Mouse (Mus musculus) neural tube, embryonic 12.5 days (tissue): ENCODE measurements around the gene Fxyd4. TPM values are rescaled to one million over a fixed set of nuclear protein-coding genes. Genes with fewer than 3 reads are reported as not detected.

ENCODE experiments used
- ATAC-seq: fragments of 200-750 bp; cut with Nextera tagmentation; 2 replicates; pipeline ENCODE4 v1.8.0; 2017; ENCODE audit warnings: low read depth, mild to moderate bottlenecking, moderate TSS enrichment, moderate library complexity; ENCODE audit not compliant: low FRiP score
- H3K27ac ChIP-seq: fragments of 300-500 bp; sonication (generic); 2 replicates; pipeline ENCODE4 v1.5.1; 2016
- H3K27me3 ChIP-seq: fragments of 300-500 bp; sonication (generic); replicated peaks from 2 replicates; pipeline ENCODE4 v1.6.1; 2016; ENCODE audit warnings: mild to moderate bottlenecking
- H3K36me3 ChIP-seq: fragments of 300-500 bp; sonication (generic); 2 replicates; pipeline ENCODE4 v1.6.1; 2016; ENCODE audit warnings: mild to moderate bottlenecking
- H3K4me1 ChIP-seq: fragments of 300-500 bp; sonication (generic); 2 replicates; pipeline ENCODE4 v1.6.1; 2016
- H3K4me2 ChIP-seq: fragments of 300-500 bp; sonication (generic); replicated peaks from 2 replicates; pipeline ENCODE4 v1.6.1; 2016; ENCODE audit warnings: mild to moderate bottlenecking
- H3K4me3 ChIP-seq: fragments of 300-500 bp; sonication (generic); 2 replicates; pipeline ENCODE4 v1.5.1; 2016
- H3K9ac ChIP-seq: fragments of 300-500 bp; sonication (generic); 2 replicates; pipeline ENCODE4 v1.6.1; 2016; ENCODE audit warnings: mild to moderate bottlenecking
- H3K9me3 ChIP-seq: fragments of 300-500 bp; sonication (generic); 2 replicates; pipeline ENCODE4 v1.6.1; 2016; ENCODE audit warnings: mild to moderate bottlenecking
- WGBS: fragments of 180-500 bp; shearing (Covaris S2); methylation state at CpG from one replicate; pipeline ENCODE4 v1.1.7; 2016; 5-methylcytosine and 5-hydroxymethylcytosine counted together
- polyA plus RNA-seq: library from polyadenylated mRNA; unstranded; fragments of >200 nt; fragmentation: Nextera tagmentation; extraction: Ambion mirVana; gene quantifications from 2 replicates; pipeline ENCODE4 v1.2.1, GENCODE M21; 2016

The Fxyd4 gene
- polyA plus RNA-seq, 1 experiment from 2014 or later: 2.7 TPM

DNA sequence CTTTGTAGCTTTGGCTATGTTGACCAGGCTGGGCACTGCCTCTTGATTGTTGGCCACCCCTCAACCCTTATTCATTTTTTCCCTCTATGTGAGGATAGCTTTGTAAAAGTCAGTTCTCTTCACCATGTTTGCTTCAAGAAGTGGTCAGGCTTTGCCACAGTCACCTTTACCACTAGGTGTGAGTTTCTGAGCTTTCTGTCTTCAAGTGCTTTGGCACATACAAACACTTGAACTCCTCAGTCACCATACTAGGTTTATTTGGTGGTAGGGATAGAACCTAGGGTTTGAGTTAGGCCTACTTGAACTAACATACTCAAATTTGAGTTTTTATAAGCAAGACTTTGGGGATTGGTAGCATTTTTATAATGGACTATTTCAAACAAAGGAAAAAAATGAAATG lies 23.0 kb downstream of the Fxyd4 start:
- Histone ChIP-seq H3K36me3 (0 out of 2 replicates have a peak, but pooled peaks cover 1% of the 10 kb centered on the region), H3K4me1 (peaks cover 28% of the 10 kb centered on the region), H3K27me3 (no peaks in the 10 kb centered on the region), H3K27ac (no peak overlapping the region), H3K4me3 (no peak overlapping the region), H3K4me2 (no peak overlapping the region), H3K9me3 (no peaks in the 10 kb centered on the region), H3K9ac (no peak overlapping the region)
- ATAC-seq: no peak

DNA sequence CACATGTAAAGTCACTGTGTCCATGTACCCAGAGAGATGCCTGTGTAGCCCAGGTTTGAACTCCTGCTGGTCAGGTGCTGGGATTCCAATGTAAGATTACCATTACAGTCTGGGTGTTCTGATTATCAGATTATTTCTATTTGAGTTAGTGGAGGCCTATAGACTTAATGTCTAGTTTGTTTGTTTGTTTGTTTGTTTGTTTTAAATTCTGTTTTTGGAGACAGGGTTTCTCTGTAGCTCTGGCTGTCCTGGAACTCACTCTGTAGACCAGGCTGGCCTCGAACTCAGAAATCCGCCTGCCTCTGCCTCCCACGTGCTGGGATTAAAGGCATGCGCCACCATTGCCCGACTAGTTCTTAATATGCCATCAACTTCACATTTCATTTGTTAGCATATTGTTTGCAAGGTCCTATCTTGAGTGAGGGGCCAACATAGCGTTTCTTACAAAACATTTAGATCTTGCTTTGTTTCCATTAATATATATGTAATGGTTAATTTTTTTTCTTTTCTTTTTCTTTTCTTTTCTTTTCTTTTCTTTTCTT lies 27.3 kb downstream of the Fxyd4 start:
- no peaks in the 10 kb centered on the region for H3K9me3 ChIP-seq
- H3K4me3 ChIP-seq: no peak overlapping the region
- ATAC-seq: no peak
- no peak overlapping the region for H3K9ac ChIP-seq
- H3K27ac ChIP-seq: no peak overlapping the region
- H3K4me2 ChIP-seq: no peak overlapping the region
- 91% methylated on average over 6 of the region's 6 CpGs for WGBS
- no peaks in the 10 kb centered on the region for H3K36me3 ChIP-seq
- H3K4me1 ChIP-seq: peaks cover 27% of the 10 kb centered on the region
- no peaks in the 10 kb centered on the region for H3K27me3 ChIP-seq

DNA sequence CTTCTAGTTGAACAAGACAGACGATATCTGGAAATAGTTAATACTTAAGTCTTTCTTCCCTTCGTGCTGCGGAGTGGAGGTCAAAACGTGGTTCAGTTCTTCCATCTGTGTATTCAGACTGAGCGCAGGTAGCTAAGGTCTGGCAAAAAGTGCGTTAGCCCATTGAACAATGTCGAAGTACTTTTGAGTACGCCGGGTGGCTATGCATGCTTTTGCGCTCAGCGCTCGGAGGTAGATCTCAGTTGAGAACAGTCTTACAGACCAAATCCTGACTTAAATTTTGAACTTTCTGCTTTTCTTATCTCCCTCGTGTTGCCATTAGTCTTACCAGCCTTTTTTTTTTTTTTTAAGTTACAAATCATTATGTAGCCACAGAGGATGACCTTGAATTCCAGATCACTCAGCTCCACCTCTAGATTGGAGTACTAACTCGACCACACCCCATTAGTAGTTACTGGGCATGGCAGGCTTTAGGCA lies 29.0 kb downstream of the Fxyd4 start:
- H3K4me3 ChIP-seq: peak overlapping the region; percentile 100
- peaks cover 27% of the 10 kb centered on the region for H3K4me1 ChIP-seq
- no peaks in the 10 kb centered on the region for H3K9me3 ChIP-seq
- ATAC-seq: no peak
- peak overlapping the region; percentile 93 for H3K9ac ChIP-seq
- peak overlapping the region; percentile 97 for H3K4me2 ChIP-seq
- no peaks in the 10 kb centered on the region for H3K36me3 ChIP-seq
- WGBS: under 1% methylated on average over 14 of the region's 14 CpGs
- H3K27ac ChIP-seq: no peak overlapping the region
- no peaks in the 10 kb centered on the region for H3K27me3 ChIP-seq

DNA sequence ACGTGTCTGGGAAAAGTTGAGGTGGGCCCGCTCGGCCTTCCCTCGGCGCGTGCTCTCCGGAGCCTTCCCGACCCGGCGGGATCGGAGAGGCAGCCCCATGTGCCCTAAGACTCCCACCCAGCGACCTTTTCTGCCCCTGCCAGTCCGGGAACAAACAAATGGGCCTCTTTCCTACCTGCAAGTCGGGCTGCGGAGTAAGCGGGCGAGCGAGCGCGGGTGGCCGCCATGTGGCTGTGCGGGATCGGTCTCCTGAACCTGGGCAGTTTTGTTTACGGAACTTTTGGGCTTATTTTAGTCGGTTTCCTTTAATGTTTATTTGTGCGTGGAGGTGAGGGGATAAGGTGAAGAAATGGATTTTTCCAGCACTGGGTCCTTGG lies 29.5 kb downstream of the Fxyd4 start:
- no peaks in the 10 kb centered on the region for H3K36me3 ChIP-seq
- H3K9me3 ChIP-seq: no peaks in the 10 kb centered on the region
- H3K9ac ChIP-seq: peak overlapping the region; percentile 93
- peak overlapping the region; percentile 100 for H3K4me3 ChIP-seq
- no peaks in the 10 kb centered on the region for H3K27me3 ChIP-seq
- H3K4me2 ChIP-seq: peak overlapping the region; percentile 97
- H3K27ac ChIP-seq: no peak overlapping the region
- peaks cover 27% of the 10 kb centered on the region for H3K4me1 ChIP-seq
- no peak for ATAC-seq
- under 1% methylated on average over 26 of the region's 26 CpGs for WGBS

DNA sequence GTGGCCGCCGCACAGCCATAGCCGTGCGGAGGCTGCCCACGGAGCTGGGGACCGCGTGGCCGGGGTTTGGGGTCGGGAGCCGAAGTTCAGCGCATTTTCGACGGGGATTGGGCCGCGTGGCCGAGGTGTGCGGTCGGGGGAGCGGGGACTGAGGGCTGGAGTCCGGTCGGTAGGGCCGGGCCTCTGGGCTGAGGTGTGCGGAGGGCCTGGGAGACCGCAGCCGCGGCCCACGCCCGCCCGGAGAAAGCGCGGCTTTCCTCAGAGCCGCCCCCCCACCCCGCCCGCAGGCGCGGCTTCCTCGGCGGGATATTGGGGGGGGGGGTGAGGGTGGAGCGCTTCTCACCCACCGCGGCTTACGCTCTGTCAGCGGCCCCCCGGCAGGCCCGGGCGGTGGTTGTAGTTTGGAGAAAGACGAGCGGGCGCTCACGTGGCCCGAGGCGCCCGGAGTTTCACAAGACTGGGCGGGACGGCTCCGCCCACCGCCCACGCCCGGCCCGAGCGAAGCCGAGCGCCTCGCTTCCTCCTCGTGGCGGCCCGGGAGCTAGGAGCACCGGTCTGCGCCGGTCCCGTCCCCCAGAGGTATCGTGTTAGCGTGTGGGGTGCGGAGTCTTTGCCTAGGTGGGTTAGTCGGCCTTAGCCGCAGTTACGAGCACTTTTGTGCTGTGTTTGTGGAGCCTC lies 30.1 kb downstream of the Fxyd4 start:
- peak overlapping the region; percentile 93 for H3K9ac ChIP-seq
- H3K27me3 ChIP-seq: no peaks in the 10 kb centered on the region
- H3K36me3 ChIP-seq: no peaks in the 10 kb centered on the region
- no peaks in the 10 kb centered on the region for H3K9me3 ChIP-seq
- H3K4me3 ChIP-seq: peak overlapping the region; percentile 100
- peak; percentile 52 for ATAC-seq
- under 1% methylated on average over 70 of the region's 77 CpGs for WGBS
- peaks cover 27% of the 10 kb centered on the region for H3K4me1 ChIP-seq
- H3K27ac ChIP-seq: peak overlapping the region; percentile 80
- H3K4me2 ChIP-seq: peak overlapping the region; percentile 97

DNA sequence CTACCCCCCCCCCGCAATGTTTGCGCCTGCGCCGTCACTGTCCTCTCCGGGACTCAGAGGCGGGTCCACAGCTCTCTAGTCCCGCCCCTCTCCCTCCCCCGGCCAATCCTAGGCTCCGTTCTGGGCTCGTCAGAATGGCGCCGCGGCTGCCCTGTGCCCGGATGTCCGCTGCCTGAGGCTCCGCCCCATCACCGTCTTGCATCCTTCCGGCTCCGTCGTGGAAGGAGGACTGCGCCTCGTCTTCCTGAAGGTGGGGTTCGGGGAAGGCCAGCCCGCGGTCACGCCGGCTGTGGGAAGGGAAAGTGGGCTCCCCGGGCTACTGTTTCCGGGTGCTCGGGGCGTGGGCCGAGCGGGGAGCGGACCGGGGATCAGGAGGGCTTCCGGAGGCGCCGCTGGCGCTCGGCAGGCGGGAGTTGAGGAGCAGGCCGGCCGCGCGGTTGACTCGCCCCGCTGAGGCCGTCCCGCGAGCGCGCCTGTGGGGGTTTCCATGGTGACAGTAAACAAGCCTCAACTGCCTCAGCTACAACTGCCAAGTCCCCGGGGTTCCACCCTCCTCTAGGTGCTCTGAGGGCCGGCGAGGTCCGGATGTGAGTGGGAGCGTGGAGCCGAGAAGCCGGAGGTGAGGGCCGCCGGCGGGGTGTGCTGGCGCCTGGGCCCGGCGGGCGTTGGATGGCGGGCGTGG lies 30.8 kb downstream of the Fxyd4 start:
- Histone ChIP-seq H3K9ac (peak overlapping the region; percentile 93), H3K27me3 (no peaks in the 10 kb centered on the region), H3K4me3 (peak overlapping the region; percentile 100), H3K36me3 (no peaks in the 10 kb centered on the region), H3K4me2 (peak overlapping the region; percentile 97), H3K27ac (peak overlapping the region; percentile 80), H3K9me3 (no peaks in the 10 kb centered on the region), H3K4me1 (peaks cover 27% of the 10 kb centered on the region)
- under 1% methylated on average over 64 of the region's 68 CpGs for WGBS
- peak; percentile 98 for ATAC-seq

DNA sequence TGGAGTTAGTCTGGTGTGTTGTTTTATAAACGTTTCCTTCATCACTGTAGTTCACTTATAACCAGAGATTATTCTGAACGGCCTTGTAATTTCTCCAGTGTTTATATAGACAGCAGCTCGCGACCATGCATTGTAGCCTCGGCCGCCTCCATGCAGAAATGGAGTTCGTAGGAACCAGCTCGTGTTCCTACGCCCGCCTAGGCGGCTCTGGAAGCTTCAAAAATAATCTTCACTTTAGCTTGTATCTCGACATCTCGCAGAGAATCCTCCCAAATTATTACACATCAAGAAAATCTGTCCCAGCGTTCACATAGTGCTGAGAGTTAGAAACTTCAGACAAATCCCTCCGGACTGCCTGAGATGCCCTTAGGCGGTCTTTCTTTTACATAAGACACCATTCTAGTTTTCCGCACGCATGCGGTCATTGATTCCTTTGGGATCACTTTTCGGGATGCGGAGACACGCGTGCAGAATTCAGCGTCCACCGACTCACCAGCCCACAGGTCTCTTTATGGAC lies 31.4 kb downstream of the Fxyd4 start:
- peak overlapping the region; percentile 48 for H3K9ac ChIP-seq
- no peaks in the 10 kb centered on the region for H3K36me3 ChIP-seq
- H3K9me3 ChIP-seq: no peaks in the 10 kb centered on the region
- peak overlapping the region; percentile 97 for H3K4me2 ChIP-seq
- peak; percentile 42 for ATAC-seq
- peak overlapping the region; percentile 100 for H3K4me3 ChIP-seq
- no peaks in the 10 kb centered on the region for H3K27me3 ChIP-seq
- WGBS: under 1% methylated on average over 25 of the region's 25 CpGs
- peaks cover 27% of the 10 kb centered on the region for H3K4me1 ChIP-seq
- no peak overlapping the region; the same call in 1 of the 2 replicates for H3K27ac ChIP-seq

DNA sequence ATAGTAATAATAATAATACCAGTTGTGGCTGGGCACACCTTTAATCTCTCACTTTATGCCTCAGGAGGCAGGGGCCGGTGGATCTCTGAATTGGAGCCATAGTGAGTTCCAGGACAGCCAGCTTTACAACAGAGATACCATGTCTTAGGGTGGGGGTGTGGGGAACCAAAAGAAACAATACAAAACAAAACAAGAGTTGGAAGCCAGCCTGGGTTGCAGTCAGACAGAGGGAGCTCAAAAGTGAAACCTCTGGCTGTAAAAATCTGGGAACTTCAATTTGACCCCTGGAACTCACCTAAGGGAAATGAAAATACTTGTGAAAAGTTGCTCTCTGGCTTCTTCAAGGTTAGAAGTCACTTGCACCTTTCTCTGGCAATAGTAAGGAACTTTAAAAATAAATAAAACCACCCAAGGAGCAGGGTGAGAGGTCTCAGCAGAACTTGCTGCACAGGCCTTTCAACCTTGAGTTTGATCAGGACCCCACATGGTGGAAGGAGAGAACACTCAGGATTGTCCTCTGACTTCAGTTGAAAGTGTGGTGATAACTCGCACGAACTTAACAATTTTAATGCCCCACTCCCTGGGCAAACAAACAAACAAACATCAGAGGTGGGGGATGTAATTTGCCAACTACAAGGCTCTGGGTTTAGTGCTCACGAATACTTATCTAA lies 32.1 kb downstream of the Fxyd4 start:
- 0 out of 2 replicates have a peak overlapping the region, but pooled peaks have one; percentile 4 for H3K4me3 ChIP-seq
- no peak for ATAC-seq
- H3K27ac ChIP-seq: no peak overlapping the region
- no peaks in the 10 kb centered on the region for H3K9me3 ChIP-seq
- no peaks in the 10 kb centered on the region for H3K27me3 ChIP-seq
- peaks cover 27% of the 10 kb centered on the region for H3K4me1 ChIP-seq
- WGBS: 27% methylated on average over 4 of the region's 4 CpGs
- peak overlapping the region; percentile 48; the same call in 1 of the 2 replicates for H3K9ac ChIP-seq
- H3K4me2 ChIP-seq: peak overlapping the region; percentile 97
- no peaks in the 10 kb centered on the region for H3K36me3 ChIP-seq

DNA sequence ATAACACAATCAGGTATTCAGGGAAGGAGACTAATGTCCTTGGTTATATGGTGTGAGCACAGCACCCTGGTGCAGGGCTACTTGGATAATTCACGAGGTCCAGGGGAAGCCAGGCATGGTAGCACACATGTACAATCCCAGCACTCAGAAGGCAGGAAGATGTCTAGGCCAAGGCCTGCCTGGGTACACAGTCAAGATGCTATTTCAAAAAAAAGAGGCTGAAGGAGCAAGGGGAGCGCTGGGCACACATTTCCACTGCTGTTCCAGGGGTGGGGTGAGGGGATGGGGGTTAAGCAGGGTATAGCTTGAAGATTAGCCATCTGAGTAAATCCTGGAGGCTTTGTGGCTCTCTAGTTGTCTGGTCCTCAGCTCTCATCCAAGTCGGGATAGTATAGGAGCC lies 33.7 kb downstream of the Fxyd4 start:
- Histone ChIP-seq H3K27me3 (no peaks in the 10 kb centered on the region), H3K4me2 (no peak overlapping the region), H3K4me1 (peaks cover 17% of the 10 kb centered on the region), H3K4me3 (no peak overlapping the region), H3K9ac (no peak overlapping the region), H3K36me3 (no peaks in the 10 kb centered on the region), H3K27ac (no peak overlapping the region), H3K9me3 (no peaks in the 10 kb centered on the region)
- no peak for ATAC-seq
- WGBS: 86% methylated on average over 3 of the region's 3 CpGs

DNA sequence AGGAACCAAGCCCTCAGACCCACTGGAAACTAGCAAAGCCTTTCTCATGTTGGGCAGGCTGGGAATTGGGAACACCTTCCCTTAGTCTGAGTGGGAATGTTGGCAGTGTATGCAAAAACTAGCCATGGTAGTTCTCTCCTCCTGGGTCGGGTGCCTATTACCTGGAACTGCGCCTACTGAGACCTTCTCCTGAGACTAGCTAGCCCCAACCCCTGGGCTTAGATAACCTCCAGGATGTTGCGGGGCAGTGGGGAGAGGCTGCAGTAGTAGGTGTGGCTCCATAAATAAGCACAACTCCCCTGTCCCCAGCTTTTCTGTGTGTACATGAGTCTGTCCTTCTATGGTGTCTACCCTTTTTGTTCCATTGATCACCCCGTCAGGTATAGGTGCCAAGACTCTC lies 34.9 kb downstream of the Fxyd4 start:
- no peaks in the 10 kb centered on the region for H3K36me3 ChIP-seq
- 81% methylated on average over 4 of the region's 4 CpGs for WGBS
- H3K4me2 ChIP-seq: no peak overlapping the region
- ATAC-seq: no peak
- no peaks in the 10 kb centered on the region for H3K27me3 ChIP-seq
- H3K9ac ChIP-seq: no peak overlapping the region
- no peak overlapping the region for H3K4me3 ChIP-seq
- H3K27ac ChIP-seq: no peak overlapping the region
- peaks cover 5% of the 10 kb centered on the region; the same call in 1 of the 2 replicates for H3K4me1 ChIP-seq
- no peaks in the 10 kb centered on the region for H3K9me3 ChIP-seq

DNA sequence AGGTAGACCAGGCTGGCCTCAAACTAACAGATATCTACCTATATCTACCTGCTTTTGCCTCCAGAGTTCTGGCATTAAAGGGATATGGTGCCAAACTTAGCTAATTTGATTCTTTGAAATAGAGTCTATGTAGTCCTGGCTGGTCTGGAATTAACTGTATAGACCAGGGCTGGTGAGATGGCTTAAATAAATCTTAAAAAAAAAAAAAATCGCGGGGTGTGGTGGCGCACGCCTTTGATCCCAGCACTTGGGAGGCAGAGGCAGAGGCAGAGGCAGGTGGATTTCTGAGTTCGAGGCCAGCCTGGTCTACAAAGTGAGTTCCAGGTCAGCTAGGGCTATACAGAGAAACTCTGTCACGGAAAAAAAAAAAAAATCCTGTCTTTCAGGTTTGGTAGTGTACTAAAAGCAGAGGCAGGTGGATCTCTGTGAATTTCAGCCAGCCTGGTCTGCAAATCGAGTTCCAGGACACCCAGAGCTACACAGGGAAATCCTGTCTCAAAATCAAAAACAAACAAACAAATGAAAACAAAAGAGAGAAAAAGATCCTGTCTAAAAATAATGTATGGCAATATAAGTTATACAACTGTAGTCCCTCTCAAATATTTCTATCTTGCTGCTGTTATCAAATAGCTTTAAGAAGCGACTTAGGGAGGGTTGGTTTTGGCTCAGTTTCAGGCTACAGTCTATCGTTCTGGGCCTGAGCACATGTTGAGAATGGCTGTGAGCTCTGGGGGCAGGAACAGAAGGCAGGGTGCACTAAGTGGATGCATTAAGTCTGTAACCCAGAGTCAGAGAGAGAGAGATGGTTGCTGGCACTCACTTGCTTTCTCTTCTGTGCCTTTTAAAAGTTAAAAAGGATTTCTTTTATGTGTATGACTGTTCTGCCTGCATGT lies 35.7 kb downstream of the Fxyd4 start:
- Histone ChIP-seq H3K4me1 (peaks cover 5% of the 10 kb centered on the region; the same call in 1 of the 2 replicates), H3K4me3 (no peak overlapping the region), H3K9me3 (no peaks in the 10 kb centered on the region), H3K27me3 (no peaks in the 10 kb centered on the region), H3K27ac (no peak overlapping the region), H3K9ac (no peak overlapping the region), H3K4me2 (no peak overlapping the region), H3K36me3 (no peaks in the 10 kb centered on the region)
- WGBS: 77% methylated on average over 9 of the region's 9 CpGs
- no peak for ATAC-seq
